Mouse (Mus musculus): ENCODE measurements at regions not wholly inside any gene's neighbourhood (a gene's known extent, or its start where the extent isn't known, plus 50 kb on each side); places are given as distances from the start of the nearest gene placed in this dataset.

DNA sequence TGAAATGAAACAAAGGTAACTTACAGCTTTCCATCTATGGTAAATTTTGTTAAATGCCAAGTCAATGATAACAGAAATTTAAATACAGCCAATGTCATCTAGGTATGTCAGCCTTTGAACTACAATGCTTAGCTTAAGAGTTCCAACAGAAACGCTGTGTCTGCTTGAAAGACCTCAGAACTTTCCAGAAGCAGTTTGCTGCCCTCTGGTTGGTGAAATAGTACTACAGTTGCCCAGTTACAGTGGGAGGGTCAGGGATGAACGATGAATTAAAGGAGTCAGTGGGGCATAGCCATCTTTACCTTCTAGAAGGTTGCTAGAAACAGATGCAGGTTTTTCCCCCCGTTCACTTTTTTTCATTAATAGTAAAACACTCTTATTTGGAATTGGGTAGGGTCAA, 201.0 kb upstream of the Klf12 start:
- Histone ChIP-seq H3K9ac (ENCODE audit: low read depth, poor library complexity, severe bottlenecking) (no peak overlapping the region), H3K27me3 (ENCODE audit: control insufficient read depth, insufficient read depth, low read length, poor library complexity, severe bottlenecking) (no peaks in the 10 kb centered on the region), H3K27ac (ENCODE audit: insufficient read depth, low read length) (no peak overlapping the region), H3K9me3 (replicated peaks; ENCODE audit: control insufficient read depth, insufficient read depth, low read length, poor library complexity, severe bottlenecking) (no peaks in the 10 kb centered on the region), H3K4me1 (ENCODE audit: control insufficient read depth, insufficient read depth, low read length) (no peaks in the 10 kb centered on the region), H3K36me3 (ENCODE audit: control insufficient read depth, insufficient read depth, low read length, poor library complexity, severe bottlenecking) (no peaks in the 10 kb centered on the region), H3K4me3 (ENCODE audit: low read depth, low read length) (no peak overlapping the region)
- TF ChIP-seq POLR2A (IDR thresholded peaks at IDR 0.05; ENCODE audit: insufficient read depth, low read length) (no peak), CTCF (IDR thresholded peaks at IDR 0.05; ENCODE audit: low read depth, low read length) (no peak), EP300 (IDR thresholded peaks at IDR 0.05; ENCODE audit: insufficient read depth, low read depth, low read length) (no peak)

DNA sequence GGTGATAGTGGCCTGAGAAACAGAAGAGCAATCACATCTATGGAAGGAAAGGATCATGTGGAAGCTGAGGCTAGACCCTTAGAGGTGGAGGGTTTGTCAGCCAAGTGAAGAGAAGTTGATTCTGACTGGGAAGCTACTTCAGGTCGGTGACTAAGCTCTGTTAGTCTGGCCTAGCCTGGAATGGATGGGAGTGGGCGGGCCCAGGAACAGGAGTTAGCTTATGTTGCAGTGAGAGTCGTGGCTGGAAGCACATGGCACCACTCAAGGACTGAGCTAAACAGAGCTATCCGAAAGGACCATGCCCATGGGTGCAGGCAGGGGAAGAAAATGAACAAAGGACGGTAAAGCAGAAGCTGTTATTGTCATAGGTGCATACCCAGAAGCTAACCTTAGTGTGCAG, 199.6 kb upstream of the Klf12 start:
- H3K4me3 ChIP-seq (ENCODE audit: low read depth, low read length) = no peak overlapping the region
- TF ChIP-seq POLR2A (IDR thresholded peaks at IDR 0.05; ENCODE audit: insufficient read depth, low read length) (no peak), CTCF (IDR thresholded peaks at IDR 0.05; ENCODE audit: low read depth, low read length) (no peak), EP300 (IDR thresholded peaks at IDR 0.05; ENCODE audit: insufficient read depth, low read depth, low read length) (no peak)
- no peak overlapping the region for H3K9ac ChIP-seq (ENCODE audit: low read depth, poor library complexity, severe bottlenecking)
- H3K27me3 ChIP-seq (ENCODE audit: control insufficient read depth, insufficient read depth, low read length, poor library complexity, severe bottlenecking) = no peaks in the 10 kb centered on the region
- H3K27ac ChIP-seq (ENCODE audit: insufficient read depth, low read length) = no peak overlapping the region
- H3K36me3 ChIP-seq (ENCODE audit: control insufficient read depth, insufficient read depth, low read length, poor library complexity, severe bottlenecking) = no peaks in the 10 kb centered on the region
- H3K9me3 ChIP-seq (replicated peaks; ENCODE audit: control insufficient read depth, insufficient read depth, low read length, poor library complexity, severe bottlenecking) = no peaks in the 10 kb centered on the region
- H3K4me1 ChIP-seq (ENCODE audit: control insufficient read depth, insufficient read depth, low read length) = no peaks in the 10 kb centered on the region

DNA sequence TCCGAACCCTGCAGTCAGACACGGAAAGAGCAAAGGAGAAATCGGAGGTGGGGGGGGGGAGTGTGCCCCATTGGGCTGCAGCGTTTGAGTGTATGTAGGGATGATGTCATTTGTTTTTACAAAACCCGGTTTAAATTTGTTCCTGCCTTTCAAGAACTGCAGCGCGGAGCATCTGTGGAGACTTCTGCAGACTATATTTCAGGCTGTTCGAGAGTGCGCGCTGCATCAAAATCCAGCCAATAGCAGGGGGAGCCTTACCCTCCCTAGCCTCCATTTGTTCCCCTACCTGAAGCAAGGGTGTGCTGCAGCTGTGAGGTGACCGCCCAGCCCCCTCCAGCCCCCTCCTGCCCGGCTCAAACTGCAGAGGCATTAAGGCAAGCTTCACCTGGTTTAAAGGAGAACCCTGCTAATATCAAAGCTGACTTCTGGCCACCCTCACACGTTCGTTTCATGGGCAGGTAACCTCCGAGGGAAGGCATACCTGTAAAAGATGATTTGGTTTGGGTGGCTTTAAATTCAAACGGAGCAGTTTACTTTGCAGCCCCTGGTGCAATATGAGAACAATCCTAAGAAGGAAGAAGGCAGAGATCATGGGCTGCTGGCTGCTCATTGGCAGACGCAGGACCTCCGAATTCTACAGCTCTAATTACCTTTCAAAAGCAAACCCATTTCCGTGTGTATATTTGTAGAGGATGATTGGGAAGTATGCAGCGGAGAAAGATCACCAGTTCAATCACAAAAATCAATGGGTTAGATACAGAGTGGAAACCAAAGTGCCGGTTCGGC, 193.3 kb upstream of the Klf12 start:
- Histone ChIP-seq H3K4me1 (ENCODE audit: control insufficient read depth, insufficient read depth, low read length) (no peaks in the 10 kb centered on the region), H3K4me3 (ENCODE audit: low read depth, low read length) (peak overlapping the region; percentile 64), H3K27ac (ENCODE audit: insufficient read depth, low read length) (no peak overlapping the region), H3K9me3 (replicated peaks; ENCODE audit: control insufficient read depth, insufficient read depth, low read length, poor library complexity, severe bottlenecking) (no peaks in the 10 kb centered on the region), H3K9ac (ENCODE audit: low read depth, poor library complexity, severe bottlenecking) (peak overlapping the region; percentile 61), H3K27me3 (ENCODE audit: control insufficient read depth, insufficient read depth, low read length, poor library complexity, severe bottlenecking) (no peaks in the 10 kb centered on the region), H3K36me3 (ENCODE audit: control insufficient read depth, insufficient read depth, low read length, poor library complexity, severe bottlenecking) (no peaks in the 10 kb centered on the region)
- no peak for TF ChIP-seq EP300 (IDR thresholded peaks at IDR 0.05; ENCODE audit: insufficient read depth, low read depth, low read length)

DNA sequence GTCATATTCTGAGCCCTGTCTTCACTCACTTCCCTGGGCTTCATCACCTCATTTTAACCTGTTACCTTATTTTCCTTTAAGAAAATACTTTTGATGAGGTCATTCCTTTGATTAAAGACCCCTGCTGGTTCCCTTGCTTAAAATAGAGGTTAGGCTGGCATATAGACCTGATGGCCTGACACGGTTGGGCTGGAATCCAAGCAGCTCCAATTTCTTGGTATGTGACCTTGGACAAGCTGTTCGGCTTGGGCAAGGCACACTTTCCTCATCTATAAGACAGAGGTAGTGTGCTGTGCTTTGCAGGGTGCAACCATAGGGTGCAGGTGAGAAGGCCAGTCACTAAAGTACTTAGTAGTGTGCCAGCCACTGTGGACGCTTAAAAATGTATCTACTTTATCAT, 183.8 kb upstream of the Klf12 start:
- Histone ChIP-seq H3K27ac (ENCODE audit: insufficient read depth, low read length) (no peak overlapping the region), H3K4me1 (ENCODE audit: control insufficient read depth, insufficient read depth, low read length) (no peaks in the 10 kb centered on the region), H3K4me3 (ENCODE audit: low read depth, low read length) (no peak overlapping the region), H3K27me3 (ENCODE audit: control insufficient read depth, insufficient read depth, low read length, poor library complexity, severe bottlenecking) (no peaks in the 10 kb centered on the region; the same call in 1 of the 2 replicates), H3K36me3 (ENCODE audit: control insufficient read depth, insufficient read depth, low read length, poor library complexity, severe bottlenecking) (no peaks in the 10 kb centered on the region), H3K9me3 (replicated peaks; ENCODE audit: control insufficient read depth, insufficient read depth, low read length, poor library complexity, severe bottlenecking) (no peaks in the 10 kb centered on the region), H3K9ac (ENCODE audit: low read depth, poor library complexity, severe bottlenecking) (no peak overlapping the region)
- TF ChIP-seq EP300 (IDR thresholded peaks at IDR 0.05; ENCODE audit: insufficient read depth, low read depth, low read length) (no peak), CTCF (IDR thresholded peaks at IDR 0.05; ENCODE audit: low read depth, low read length) (no peak), POLR2A (IDR thresholded peaks at IDR 0.05; ENCODE audit: insufficient read depth, low read length) (no peak)

GRCm38 (mm10) chr14:100462321-100462720, 177.8 kb upstream of the Klf12 start:
- Histone ChIP-seq H3K9ac (ENCODE audit: low read depth, poor library complexity, severe bottlenecking) (no peak overlapping the region), H3K36me3 (ENCODE audit: control insufficient read depth, insufficient read depth, low read length, poor library complexity, severe bottlenecking) (no peaks in the 10 kb centered on the region), H3K4me1 (ENCODE audit: control insufficient read depth, insufficient read depth, low read length) (peaks cover 6% of the 10 kb centered on the region), H3K4me3 (ENCODE audit: low read depth, low read length) (no peak overlapping the region), H3K9me3 (replicated peaks; ENCODE audit: control insufficient read depth, insufficient read depth, low read length, poor library complexity, severe bottlenecking) (no peaks in the 10 kb centered on the region), H3K27me3 (ENCODE audit: control insufficient read depth, insufficient read depth, low read length, poor library complexity, severe bottlenecking) (no peaks in the 10 kb centered on the region; the same call in 1 of the 2 replicates), H3K27ac (ENCODE audit: insufficient read depth, low read length) (no peak overlapping the region)
- no peak for TF ChIP-seq EP300 (IDR thresholded peaks at IDR 0.05; ENCODE audit: insufficient read depth, low read depth, low read length)
- TF ChIP-seq CTCF (IDR thresholded peaks at IDR 0.05; ENCODE audit: low read depth, low read length) = no peak
- TF ChIP-seq POLR2A (IDR thresholded peaks at IDR 0.05; ENCODE audit: insufficient read depth, low read length) = no peak

DNA sequence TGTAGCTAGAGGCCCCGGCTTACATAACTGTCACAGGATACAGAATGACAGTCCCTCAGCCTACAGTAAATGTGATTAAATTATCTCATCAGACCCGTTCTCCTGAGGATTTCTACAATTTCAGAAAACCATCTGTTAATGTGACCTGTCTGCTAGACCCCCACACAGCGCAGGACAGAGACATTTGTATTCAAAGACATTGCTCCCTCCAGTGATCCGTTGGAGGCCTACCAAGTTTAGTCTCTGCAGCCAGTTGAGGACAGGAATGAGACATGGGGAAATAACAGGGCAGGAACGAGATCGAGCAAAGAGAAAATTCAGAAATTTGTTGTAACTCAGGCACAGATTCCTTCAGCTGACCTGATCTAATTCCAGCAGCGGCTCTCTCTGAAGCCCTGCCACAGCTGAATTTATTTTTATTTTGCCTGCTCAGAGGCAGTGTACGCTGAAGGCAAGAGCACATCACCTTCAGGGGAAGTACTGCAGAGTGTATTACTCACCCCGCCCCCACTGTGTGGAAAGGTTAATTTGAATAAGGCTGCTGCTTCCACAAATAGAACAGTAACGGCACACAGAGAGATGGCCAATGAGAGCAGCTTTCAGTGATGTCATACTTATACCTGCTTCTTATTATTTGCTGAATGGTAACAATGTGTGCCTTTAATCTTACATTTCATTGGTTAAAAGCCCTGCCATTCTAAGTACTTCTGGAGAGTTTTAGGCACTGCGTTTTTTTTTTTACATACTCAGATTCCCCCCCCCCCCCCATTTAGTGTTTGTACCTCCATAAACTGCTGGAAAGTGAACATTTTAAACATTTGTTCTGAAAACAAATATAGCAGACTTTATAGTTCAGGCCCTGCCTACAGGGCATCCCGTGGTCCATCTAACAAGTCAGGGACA, 176.9 kb upstream of the Klf12 start:
- Histone ChIP-seq H3K36me3 (ENCODE audit: control insufficient read depth, insufficient read depth, low read length, poor library complexity, severe bottlenecking) (no peaks in the 10 kb centered on the region), H3K27me3 (ENCODE audit: control insufficient read depth, insufficient read depth, low read length, poor library complexity, severe bottlenecking) (no peaks in the 10 kb centered on the region; the same call in 1 of the 2 replicates), H3K27ac (ENCODE audit: insufficient read depth, low read length) (no peak overlapping the region), H3K9me3 (replicated peaks; ENCODE audit: control insufficient read depth, insufficient read depth, low read length, poor library complexity, severe bottlenecking) (no peaks in the 10 kb centered on the region), H3K4me1 (ENCODE audit: control insufficient read depth, insufficient read depth, low read length) (peaks cover 6% of the 10 kb centered on the region), H3K9ac (ENCODE audit: low read depth, poor library complexity, severe bottlenecking) (no peak overlapping the region), H3K4me3 (ENCODE audit: low read depth, low read length) (no peak overlapping the region)
- no peak for TF ChIP-seq POLR2A (IDR thresholded peaks at IDR 0.05; ENCODE audit: insufficient read depth, low read length)
- TF ChIP-seq EP300 (IDR thresholded peaks at IDR 0.05; ENCODE audit: insufficient read depth, low read depth, low read length) = no peak
- TF ChIP-seq CTCF (IDR thresholded peaks at IDR 0.05; ENCODE audit: low read depth, low read length) = no peak
